Mouse (Mus musculus) gastrocnemius, postnatal 4 days (tissue): ENCODE results near the gene Lgi1. TPM values are rescaled to one million over a fixed set of nuclear protein-coding genes. Genes with fewer than 3 reads are reported as not detected.
A peak's percentile ranks its signal among the peaks of the same experiment; 100 is the strongest.

Source experiments
- DNase-seq, 2 experiments: peaks; one replicate each; pipeline ENCODE4 v3.0.0; 2021 to 2022; ENCODE audit warnings: low spot score in 2 of 2, mixed read lengths in 2 of 2
- total RNA-seq, 2 experiments: library from RNA; stranded (reverse); gene quantifications; 2 replicates each; pipeline ENCODE4 v1.2.3; 2021

Gene Lgi1
- total RNA-seq, 2 experiments from 2014 or later = 3.3 to 3.8 TPM

GRCm38 (mm10) chr19:38357956-38358623, 93.8 kb downstream of the Lgi1 start:
- peak in 1 of 2 experiments; percentile 13 for DNase-seq

GRCm38 (mm10) chr19:38359287-38359686, 95.0 kb downstream of the Lgi1 start:
- DNase-seq = no peak

Other genes starting within 250 kb of the Lgi1 start
- 10 to 100 TPM; 20.7 to 21.8 TPM for gene Myof, start 221.0 kb upstream of the Lgi1 start, total RNA-seq
- gene Cep55, start 209.5 kb upstream of the Lgi1 start, total RNA-seq = 1 to 10 TPM; 7.0 to 8.1 TPM
- gene Ffar4, start 167.5 kb upstream of the Lgi1 start, total RNA-seq = under 1 TPM in 1 of 2 experiments, not detected in 1; 0.31 TPM
- gene Rbp4, start 139.3 kb upstream of the Lgi1 start, total RNA-seq = 10 to 100 TPM; 10.6 to 19.7 TPM
- not detected for gene Pde6c, start 131.8 kb upstream of the Lgi1 start, total RNA-seq
- 10 to 100 TPM; 11.3 to 13.2 TPM for gene Fra10ac1, start 40.4 kb upstream of the Lgi1 start, total RNA-seq
- 1 to 10 TPM; 2.6 to 2.7 TPM for gene Slc35g1, start 131.4 kb downstream of the Lgi1 start, total RNA-seq
- 10 to 100 TPM; 53.1 to 56.9 TPM for gene Plce1, start 216.6 kb downstream of the Lgi1 start, total RNA-seq